Mouse (Mus musculus): ENCODE results near the gene Gamt. TPM values are rescaled to one million over a fixed set of nuclear protein-coding genes. Genes with fewer than 3 reads are reported as not detected.
A peak's percentile ranks its signal among the peaks of the same experiment; 100 is the strongest.

Gene Gamt
- total and polyA plus RNA-seq, 2 experiments from 2014 or later = 32.4 to 40.9 TPM

DNA sequence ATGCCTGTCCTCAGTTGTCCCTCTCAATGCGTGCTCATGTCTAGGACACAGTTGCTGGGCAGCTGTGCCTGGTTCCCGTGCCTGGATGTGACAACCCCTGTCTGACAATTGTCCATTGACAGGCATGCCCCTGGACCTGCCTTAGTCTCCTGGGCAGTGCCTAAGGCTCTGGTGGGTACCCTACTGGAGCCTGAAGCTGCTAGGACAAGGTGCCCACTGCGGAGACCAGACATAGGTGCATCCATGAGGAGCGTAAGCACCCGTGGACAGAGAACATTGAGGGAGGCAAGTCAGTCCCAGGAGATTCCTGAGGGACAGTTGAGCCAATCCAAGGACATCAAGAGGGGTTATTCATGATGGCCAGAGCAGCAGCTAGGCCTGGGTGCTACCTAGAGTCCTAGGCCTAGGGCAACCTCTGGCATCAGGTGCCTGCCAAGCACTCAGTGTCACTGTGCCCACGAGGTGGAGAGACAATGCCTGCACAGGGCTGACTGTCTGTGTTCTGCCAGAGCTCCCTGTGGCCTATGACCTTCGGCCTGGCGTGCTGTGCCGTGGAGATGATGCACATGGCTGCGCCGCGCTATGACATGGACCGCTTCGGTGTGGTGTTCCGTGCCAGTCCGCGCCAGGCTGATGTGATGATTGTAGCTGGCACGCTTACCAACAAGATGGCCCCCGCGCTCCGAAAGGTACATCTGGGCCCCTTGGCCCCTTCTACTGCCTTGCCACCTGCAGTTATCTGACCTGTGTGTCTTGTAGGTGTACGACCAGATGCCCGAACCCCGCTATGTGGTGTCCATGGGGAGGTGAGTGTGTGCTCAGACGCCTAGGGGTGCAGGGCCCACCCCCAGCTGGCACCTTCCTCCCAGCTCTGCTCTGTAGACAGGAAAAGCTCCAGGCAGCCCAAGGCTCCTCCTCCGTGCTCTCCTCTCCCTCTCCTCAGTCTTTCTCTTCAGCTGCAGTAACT lies 6.2 kb downstream of the Gamt start:
- Histone ChIP-seq H3K4me3 (ENCODE audit: low read length) (no peak overlapping the region), H3K4me2 (ENCODE audit: low read depth, low read length) (no peak overlapping the region), H3K27me3 (ENCODE audit: insufficient read depth, low read length) (no peaks in the 10 kb centered on the region), H3K4me1 (ENCODE audit: insufficient read depth, low read length) (peaks cover 15% of the 10 kb centered on the region), H3K9ac (replicated peaks; ENCODE audit: low read length) (no peak overlapping the region), H3K36me3 (ENCODE audit: insufficient read depth, low read length) (peaks cover 51% of the 10 kb centered on the region), H3K27ac (no peak overlapping the region), H3K9me3 (ENCODE audit: low read length) (no peaks in the 10 kb centered on the region)
- TF ChIP-seq CTCF (IDR thresholded peaks at IDR 0.05; ENCODE audit: low read depth) = no peak
- WGBS = 94% methylated on average over 26 of the region's 26 CpGs
- no peak for ATAC-seq
- DNase-seq (ENCODE audit: low spot score) = no peak

- Histone ChIP-seq H3K4me1 (ENCODE audit: insufficient read depth, low read length) (peaks cover 7% of the 10 kb centered on the region), H3K4me3 (ENCODE audit: low read length) (no peak overlapping the region), H3K27me3 (ENCODE audit: insufficient read depth, low read length) (no peaks in the 10 kb centered on the region), H3K27ac (no peak overlapping the region), H3K9ac (replicated peaks; ENCODE audit: low read length) (no peak overlapping the region), H3K4me2 (ENCODE audit: low read depth, low read length) (no peak overlapping the region), H3K36me3 (ENCODE audit: insufficient read depth, low read length) (peaks cover 51% of the 10 kb centered on the region), H3K9me3 (ENCODE audit: low read length) (no peaks in the 10 kb centered on the region)
- DNase-seq (ENCODE audit: low spot score) (no peak), ATAC-seq (no peak)
- 87% methylated on average over 6 of the region's 6 CpGs for WGBS
- TF ChIP-seq CTCF (IDR thresholded peaks at IDR 0.05; ENCODE audit: low read depth) = no peak
Observed at GRCm38 (mm10) chr10:80253551-80253950, 7.3 kb downstream of the Gamt start.

GRCm38 (mm10) chr10:80252493-80253274 lies 8.1 kb downstream of the Gamt start:
- Histone ChIP-seq H3K4me1 (ENCODE audit: insufficient read depth, low read length) (peaks cover 7% of the 10 kb centered on the region), H3K4me2 (ENCODE audit: low read depth, low read length) (no peak overlapping the region), H3K27ac (no peak overlapping the region), H3K27me3 (ENCODE audit: insufficient read depth, low read length) (no peaks in the 10 kb centered on the region), H3K9me3 (ENCODE audit: low read length) (no peaks in the 10 kb centered on the region), H3K36me3 (ENCODE audit: insufficient read depth, low read length) (peaks cover 42% of the 10 kb centered on the region), H3K9ac (replicated peaks; ENCODE audit: low read length) (no peak overlapping the region), H3K4me3 (ENCODE audit: low read length) (no peak overlapping the region)
- TF ChIP-seq CTCF (IDR thresholded peaks at IDR 0.05; ENCODE audit: low read depth) = no peak
- WGBS = 90% methylated on average over 11 of the region's 11 CpGs
- ATAC-seq = no peak
- no peak for DNase-seq (ENCODE audit: low spot score)

- no peak overlapping the region for H3K27ac ChIP-seq
- no peak for TF ChIP-seq CTCF (IDR thresholded peaks at IDR 0.05; ENCODE audit: low read depth)
- no peaks in the 10 kb centered on the region for H3K27me3 ChIP-seq (ENCODE audit: insufficient read depth, low read length)
- DNase-seq (ENCODE audit: low spot score) = no peak
- no peak overlapping the region for H3K9ac ChIP-seq (replicated peaks; ENCODE audit: low read length)
- no peak for ATAC-seq
- H3K9me3 ChIP-seq (ENCODE audit: low read length) = no peaks in the 10 kb centered on the region
- peaks cover 7% of the 10 kb centered on the region for H3K4me1 ChIP-seq (ENCODE audit: insufficient read depth, low read length)
- peaks cover 39% of the 10 kb centered on the region for H3K36me3 ChIP-seq (ENCODE audit: insufficient read depth, low read length)
- no peak overlapping the region for H3K4me2 ChIP-seq (ENCODE audit: low read depth, low read length)
- H3K4me3 ChIP-seq (ENCODE audit: low read length) = no peak overlapping the region
Observed at GRCm38 (mm10) chr10:80252011-80252410, 8.8 kb downstream of the Gamt start.

- peak overlapping the region; percentile 81; the same call in 1 of the 2 replicates for H3K4me3 ChIP-seq (ENCODE audit: low read length)
- H3K4me2 ChIP-seq (ENCODE audit: low read depth, low read length) = peak overlapping the region; percentile 90
- no peak for TF ChIP-seq CTCF (IDR thresholded peaks at IDR 0.05; ENCODE audit: low read depth)
- peaks cover 25% of the 10 kb centered on the region for H3K36me3 ChIP-seq (ENCODE audit: insufficient read depth, low read length)
- DNase-seq (ENCODE audit: low spot score) = no peak
- WGBS = 83% methylated on average over 4 of the region's 4 CpGs
- H3K4me1 ChIP-seq (ENCODE audit: insufficient read depth, low read length) = peaks cover 7% of the 10 kb centered on the region
- no peaks in the 10 kb centered on the region for H3K9me3 ChIP-seq (ENCODE audit: low read length)
- ATAC-seq = no peak
- H3K27ac ChIP-seq = no peak overlapping the region
- no peaks in the 10 kb centered on the region for H3K27me3 ChIP-seq (ENCODE audit: insufficient read depth, low read length)
- H3K9ac ChIP-seq (replicated peaks; ENCODE audit: low read length) = no peak overlapping the region
Observed at GRCm38 (mm10) chr10:80250573-80250972, 10.2 kb downstream of the Gamt start.

GRCm38 (mm10) chr10:80250059-80250458 lies 10.8 kb downstream of the Gamt start:
- Histone ChIP-seq H3K9ac (replicated peaks; ENCODE audit: low read length) (peak overlapping the region; percentile 78), H3K9me3 (ENCODE audit: low read length) (no peaks in the 10 kb centered on the region), H3K36me3 (ENCODE audit: insufficient read depth, low read length) (peaks cover 20% of the 10 kb centered on the region), H3K27ac (peak overlapping the region; percentile 92), H3K4me2 (ENCODE audit: low read depth, low read length) (peak overlapping the region; percentile 90), H3K4me1 (ENCODE audit: insufficient read depth, low read length) (peaks cover 7% of the 10 kb centered on the region), H3K27me3 (ENCODE audit: insufficient read depth, low read length) (no peaks in the 10 kb centered on the region), H3K4me3 (ENCODE audit: low read length) (peak overlapping the region; percentile 81)
- no peak for DNase-seq (ENCODE audit: low spot score)
- no peak for TF ChIP-seq CTCF (IDR thresholded peaks at IDR 0.05; ENCODE audit: low read depth)
- ATAC-seq = no peak
- WGBS = 34% methylated on average over 2 of the region's 2 CpGs

Data from hindbrain, postnatal 0 days (tissue).